Mouse (Mus musculus) left cerebral cortex, postnatal 14 days (tissue): ENCODE data around the gene Prrx2. TPM values are rescaled to one million over a fixed set of nuclear protein-coding genes. Genes with fewer than 3 reads are reported as not detected.

ENCODE experiments used
- DNase-seq, 2 experiments: peaks; one replicate each; pipeline ENCODE4 v3.0.0; 2021 to 2022; ENCODE audit warnings: low spot score in 2 of 2, mixed read lengths in 1 of 2
- intact Hi-C: fragments of 180-260 bp; cut with DNase I; formaldehyde crosslinking; loops from one replicate; pipeline ENCODE4 v1.15.1; 2025
- total RNA-seq, 2 experiments: library from RNA; stranded (reverse); gene quantifications; 2 replicates each; pipeline ENCODE4 v1.2.3; 2021

Gene Prrx2
- total RNA-seq, 2 experiments from 2014 or later = 2.3 to 3.3 TPM

- no peak for DNase-seq
- intact Hi-C loops = no loop called here
Observed at GRCm38 (mm10) chr2:30819873-30820272, 14.9 kb upstream of the Prrx2 start.

GRCm38 (mm10) chr2:30821073-30821472, 13.7 kb upstream of the Prrx2 start:
- DNase-seq = no peak
- intact Hi-C loops = no loop called here

- no peak for DNase-seq
- intact Hi-C loops = no loop called here
Observed at GRCm38 (mm10) chr2:30822460-30822859, 12.3 kb upstream of the Prrx2 start.

- peak in 1 of 2 experiments; percentile 68 for DNase-seq
- intact Hi-C loops = no loop called here
Observed at GRCm38 (mm10) chr2:30823385-30824153, 11.2 kb upstream of the Prrx2 start.

- intact Hi-C loops = no loop called here
Observed at GRCm38 (mm10) chr2:30826825-30827748, 7.7 kb upstream of the Prrx2 start.

GRCm38 (mm10) chr2:30827749-30828475, 6.9 kb upstream of the Prrx2 start:
- intact Hi-C loops = no loop called here
- peak; percentile 94 to 96 for DNase-seq

More at GRCm38 (mm10) chr2:30826825-30827748, 7.7 kb upstream of the Prrx2 start:
- DNase-seq = peak; percentile 65 to 76

- DNase-seq = no peak
- intact Hi-C loops = no loop called here
Observed at GRCm38 (mm10) chr2:30829315-30829714, 5.5 kb upstream of the Prrx2 start.

- intact Hi-C loops = loop anchor here (5.0 kb wide), 1 partner anchor 102 kb away; no protein-coding TSS in a partner anchor
- DNase-seq = no peak
Observed at GRCm38 (mm10) chr2:30830283-30830795, 4.4 kb upstream of the Prrx2 start, which contains the start of gene Asb6. TSS of gene Asb6 (minus strand) at chr2:30830333.

- DNase-seq = no peak
- intact Hi-C loops = loop anchor here (5.0 kb wide), 1 partner anchor 99 kb away; no protein-coding TSS in a partner anchor
Observed at GRCm38 (mm10) chr2:30833644-30834043, 1.1 kb upstream of the Prrx2 start.

GRCm38 (mm10) chr2:30836238-30836990, 1.6 kb downstream of the Prrx2 start:
- intact Hi-C loops = no loop called here
- DNase-seq = no peak

GRCm38 (mm10) chr2:30842615-30843014, 7.8 kb downstream of the Prrx2 start:
- intact Hi-C loops = no loop called here
- DNase-seq = no peak

- intact Hi-C loops = no loop called here
- no peak for DNase-seq
Observed at GRCm38 (mm10) chr2:30845152-30846070, 10.6 kb downstream of the Prrx2 start.

- intact Hi-C loops = no loop called here
- DNase-seq = no peak
Observed at GRCm38 (mm10) chr2:30846236-30846635, 11.5 kb downstream of the Prrx2 start.

- intact Hi-C loops = no loop called here
- no peak for DNase-seq
Observed at GRCm38 (mm10) chr2:30846723-30847122, 12.0 kb downstream of the Prrx2 start.

- DNase-seq = no peak
- intact Hi-C loops = no loop called here
Observed at GRCm38 (mm10) chr2:30848184-30848583, 13.4 kb downstream of the Prrx2 start.

GRCm38 (mm10) chr2:30850581-30850980, 15.8 kb downstream of the Prrx2 start:
- no peak for DNase-seq
- intact Hi-C loops = no loop called here

- DNase-seq = no peak
- intact Hi-C loops = no loop called here
Observed at GRCm38 (mm10) chr2:30852771-30853313, 18.1 kb downstream of the Prrx2 start.
